Mouse (Mus musculus) E14TG2a.4 (cell line): ENCODE measurements around the gene 2700049A03Rik.

Experiments used
- CTCF ChIP-seq: conservative IDR thresholded peaks from 2 replicates; pipeline ENCODE4 v1.5.1; 2014; ENCODE audit warnings: low read length
- POU5F1 ChIP-seq: IDR thresholded peaks from 2 replicates; pipeline ENCODE4 v1.6.1; 2014; ENCODE audit warnings: low read length, borderline replicate concordance

DNA sequence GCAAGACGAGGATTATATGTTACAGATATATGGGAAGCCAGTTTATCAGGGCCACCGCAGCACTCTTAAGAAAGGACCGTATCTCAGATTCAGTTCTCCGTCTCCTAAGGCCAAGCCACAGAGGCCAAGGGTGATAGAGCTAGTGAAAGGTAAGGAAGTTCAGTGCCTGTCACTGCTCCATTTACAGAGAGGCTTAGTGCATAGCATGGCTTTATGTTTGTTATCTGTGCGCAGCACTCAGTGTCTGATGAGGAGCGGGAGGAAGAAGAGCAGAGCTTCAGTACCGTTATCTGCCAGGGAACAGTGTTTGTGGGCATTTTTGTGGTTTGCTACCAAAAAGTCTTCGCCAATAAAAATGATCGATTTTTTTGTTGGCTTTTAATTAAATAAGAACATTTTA lies 27.8 kb downstream of the 2700049A03Rik start:
- TF ChIP-seq CTCF, result no peak
- TF ChIP-seq POU5F1, result no peak
